Mouse (Mus musculus) kidney, postnatal 25 days (tissue): ENCODE results near the gene Usf3.
A peak's percentile ranks its signal among the peaks of the same experiment; 100 is the strongest.

Experiments
- DNase-seq, 2 experiments: peaks; one replicate each; pipeline ENCODE4 v3.0.0; 2021; ENCODE audit warnings: mixed read lengths in 2 of 2

The Usf3 gene

DNA sequence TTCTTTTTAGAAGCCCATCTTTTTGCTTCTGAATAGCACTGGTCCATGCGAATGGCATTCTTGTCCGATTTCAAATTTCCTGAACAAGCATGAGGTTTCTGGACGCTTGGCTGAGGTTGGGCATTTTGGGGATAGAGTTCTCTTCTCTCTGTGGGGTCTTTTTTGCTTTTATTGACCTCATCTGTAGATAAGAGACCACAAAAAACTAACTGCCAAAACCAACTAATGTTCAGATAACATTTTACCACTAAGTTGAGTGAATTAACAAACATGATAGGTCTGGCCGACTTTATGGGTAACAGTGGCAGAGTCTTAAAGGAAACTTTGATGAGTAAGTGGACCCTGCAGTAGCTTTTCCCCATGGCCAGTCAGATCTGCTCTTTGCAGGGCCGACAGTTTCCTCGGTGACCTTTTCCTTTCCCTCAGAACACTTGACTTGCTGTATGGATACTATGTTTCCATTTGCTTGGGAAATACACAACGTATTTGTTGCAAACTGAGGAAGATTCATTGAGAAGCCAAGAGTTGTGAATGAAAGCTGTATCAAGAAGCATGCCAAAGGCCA lies 1.0 kb downstream of the Usf3 start:
- DNase-seq: no peak

DNA sequence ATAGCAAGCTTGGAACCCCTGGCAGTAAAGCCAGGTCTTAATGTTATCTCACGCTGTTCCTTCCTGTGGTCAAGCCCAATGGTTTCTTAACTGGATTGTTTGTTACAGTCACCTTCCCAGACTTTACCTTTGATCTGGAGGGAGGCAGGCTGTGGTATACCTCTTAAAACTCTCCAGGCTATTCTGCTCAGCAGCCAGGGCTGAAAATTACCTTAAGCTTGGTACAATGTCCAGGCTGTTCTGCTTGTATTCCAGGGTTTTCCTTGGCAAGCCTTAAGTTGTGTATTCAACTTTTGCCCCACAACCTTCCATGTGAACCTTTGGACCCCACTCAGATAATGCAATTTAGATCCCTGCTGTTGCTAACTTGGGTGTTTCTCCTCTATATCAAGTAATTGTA lies 2.0 kb downstream of the Usf3 start:
- DNase-seq: peak; percentile 41 to 72

DNA sequence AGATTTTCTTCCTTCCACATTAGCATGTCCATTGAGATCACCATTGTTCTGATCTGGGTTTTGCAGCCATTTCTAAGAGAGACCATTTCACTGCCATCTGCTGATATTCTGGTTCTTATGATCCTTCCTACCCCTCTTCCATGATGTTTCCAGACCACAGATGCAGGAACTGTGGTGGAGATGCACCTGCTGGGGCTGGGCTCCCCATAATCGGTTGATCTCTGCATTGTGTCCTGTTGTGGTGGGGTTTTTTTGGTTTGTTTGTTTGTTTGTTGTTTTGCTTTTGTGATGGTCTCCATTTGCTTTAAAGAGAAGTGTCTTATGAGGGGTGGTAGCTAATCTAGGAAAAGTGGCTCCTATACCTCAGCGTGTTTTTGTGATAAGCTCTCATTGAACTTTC lies 3.5 kb downstream of the Usf3 start:
- no peak for DNase-seq

DNA sequence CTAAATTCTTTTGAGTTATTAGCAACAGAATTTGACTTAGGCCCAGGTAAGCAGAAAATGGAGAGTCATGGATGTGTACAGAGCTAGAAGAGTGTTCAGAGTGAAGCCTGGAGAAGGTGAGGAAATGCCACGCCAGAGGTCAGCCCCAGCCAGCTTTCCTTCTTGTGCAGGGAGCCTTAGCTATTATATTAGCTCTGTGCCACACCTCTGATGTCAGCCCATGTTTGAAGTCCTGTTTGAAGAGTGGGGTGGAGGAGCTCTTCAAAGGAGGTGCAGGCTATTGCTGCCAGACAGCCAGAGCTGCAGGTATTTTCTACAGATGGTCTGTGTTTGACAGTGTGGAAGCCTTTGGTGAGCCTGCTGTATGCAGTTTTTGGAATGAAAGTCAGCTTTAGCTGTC lies 5.5 kb downstream of the Usf3 start:
- no peak for DNase-seq

DNA sequence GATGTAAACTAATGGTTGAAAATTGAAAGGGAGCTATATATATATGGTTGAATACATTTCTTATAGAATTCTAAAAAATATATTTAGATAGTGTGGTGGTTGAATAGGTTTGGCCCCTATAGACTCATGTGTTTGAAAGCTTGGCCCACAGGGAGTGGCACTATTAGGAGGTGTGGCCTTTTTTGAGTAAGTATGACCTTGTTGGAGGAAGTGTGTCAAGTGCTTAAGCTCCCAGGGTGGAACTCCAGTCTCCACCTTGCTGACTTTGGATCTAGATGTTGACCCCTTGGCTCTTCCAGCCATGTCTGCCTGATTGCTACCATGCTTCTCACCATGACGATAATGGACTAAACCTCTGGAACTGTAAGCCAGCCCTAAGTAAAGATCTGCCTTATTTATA lies 9.6 kb downstream of the Usf3 start:
- no peak for DNase-seq

DNA sequence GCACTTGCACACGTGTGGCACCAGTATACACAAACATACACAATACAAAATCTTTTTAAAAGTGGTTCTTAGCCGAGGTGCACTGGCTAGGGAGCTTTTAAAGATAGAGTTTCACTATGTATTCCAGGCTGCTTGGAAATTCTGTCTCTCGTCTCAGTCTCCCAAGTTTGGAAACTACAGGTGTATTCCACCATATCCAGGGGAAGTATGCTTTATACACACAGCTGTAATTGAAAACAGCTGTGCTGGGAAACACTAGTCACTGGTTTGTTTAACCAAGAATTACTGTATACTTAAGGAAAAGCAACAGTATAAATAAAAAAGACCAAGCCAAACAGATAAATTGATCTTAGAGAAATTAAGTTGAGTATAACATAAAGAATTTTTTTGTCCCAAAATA lies 11.7 kb downstream of the Usf3 start:
- no peak for DNase-seq

DNA sequence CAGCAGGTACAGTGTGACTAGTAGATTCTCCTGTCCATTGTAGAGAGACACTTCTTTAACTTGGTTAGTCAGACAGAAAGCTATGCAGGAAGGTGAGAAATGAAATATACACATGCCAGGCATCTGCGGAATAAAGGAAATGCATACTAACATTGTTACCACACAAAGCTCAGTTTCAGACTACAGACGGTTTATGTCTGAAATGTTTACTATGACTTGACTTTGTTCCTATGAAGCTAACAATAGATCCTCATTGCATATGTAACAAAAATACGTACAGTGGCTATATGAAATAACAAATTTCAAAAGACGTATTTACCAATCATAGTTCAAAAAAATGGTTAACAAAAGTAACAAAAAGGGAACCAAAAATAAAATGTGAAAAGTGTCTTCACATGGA lies 14.1 kb downstream of the Usf3 start:
- DNase-seq: no peak

DNA sequence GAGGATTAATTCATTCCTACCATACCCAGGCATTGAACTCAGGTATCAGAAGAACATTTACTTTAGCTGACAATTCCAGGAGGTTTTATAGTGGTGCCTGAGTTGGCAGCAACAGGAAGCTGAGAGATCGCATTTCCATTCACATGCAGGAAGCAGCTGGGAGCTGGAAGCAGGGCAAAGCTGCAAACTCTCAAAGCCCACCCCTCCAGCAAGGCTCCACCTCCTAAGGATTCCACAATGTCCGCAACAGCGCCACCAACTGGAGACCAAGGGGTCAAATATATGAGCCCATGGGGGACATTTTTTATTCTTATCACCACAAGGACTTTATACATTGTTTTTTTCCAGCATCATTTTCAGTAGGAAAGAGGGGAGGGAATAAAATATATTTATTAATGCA lies 15.7 kb downstream of the Usf3 start:
- DNase-seq: no peak

DNA sequence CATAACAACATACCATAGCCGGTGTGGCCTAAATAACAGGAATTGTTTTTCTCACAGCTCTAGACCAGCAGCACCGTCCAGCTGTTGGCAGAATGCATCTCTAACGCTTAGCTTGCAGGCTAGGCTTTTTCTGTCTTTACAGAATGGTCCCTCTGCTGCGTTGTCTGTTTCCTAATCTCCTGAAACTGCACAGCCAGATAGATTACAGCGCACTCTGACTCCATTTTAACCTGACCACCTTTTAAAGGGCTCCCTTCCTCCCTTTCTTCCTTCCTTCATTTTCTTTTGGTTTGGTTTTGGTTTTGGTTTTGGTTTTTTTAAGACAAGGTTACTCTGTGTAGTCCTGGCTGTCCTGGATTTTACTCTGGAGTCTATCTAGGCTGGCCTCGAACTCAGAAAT lies 17.0 kb downstream of the Usf3 start:
- no peak for DNase-seq

DNA sequence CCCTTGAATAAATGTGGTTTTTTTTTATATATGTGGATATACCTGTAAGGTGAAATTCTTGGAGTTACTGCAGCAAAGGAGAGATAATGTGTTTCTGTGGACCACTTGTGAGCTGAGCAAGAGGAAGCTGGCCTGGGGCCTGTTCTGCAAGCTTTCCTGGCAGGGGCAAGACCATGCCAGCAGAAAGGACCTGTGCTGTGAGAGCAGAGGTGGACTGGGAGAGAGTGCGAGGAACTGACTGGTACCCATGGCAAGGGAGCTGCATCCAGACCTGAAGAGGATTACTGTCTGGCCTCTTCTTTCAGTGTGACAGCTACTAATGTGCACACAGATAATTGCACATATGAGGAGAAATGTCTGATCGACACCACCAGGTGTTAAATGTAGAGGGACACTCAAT lies 17.9 kb downstream of the Usf3 start:
- no peak for DNase-seq

DNA sequence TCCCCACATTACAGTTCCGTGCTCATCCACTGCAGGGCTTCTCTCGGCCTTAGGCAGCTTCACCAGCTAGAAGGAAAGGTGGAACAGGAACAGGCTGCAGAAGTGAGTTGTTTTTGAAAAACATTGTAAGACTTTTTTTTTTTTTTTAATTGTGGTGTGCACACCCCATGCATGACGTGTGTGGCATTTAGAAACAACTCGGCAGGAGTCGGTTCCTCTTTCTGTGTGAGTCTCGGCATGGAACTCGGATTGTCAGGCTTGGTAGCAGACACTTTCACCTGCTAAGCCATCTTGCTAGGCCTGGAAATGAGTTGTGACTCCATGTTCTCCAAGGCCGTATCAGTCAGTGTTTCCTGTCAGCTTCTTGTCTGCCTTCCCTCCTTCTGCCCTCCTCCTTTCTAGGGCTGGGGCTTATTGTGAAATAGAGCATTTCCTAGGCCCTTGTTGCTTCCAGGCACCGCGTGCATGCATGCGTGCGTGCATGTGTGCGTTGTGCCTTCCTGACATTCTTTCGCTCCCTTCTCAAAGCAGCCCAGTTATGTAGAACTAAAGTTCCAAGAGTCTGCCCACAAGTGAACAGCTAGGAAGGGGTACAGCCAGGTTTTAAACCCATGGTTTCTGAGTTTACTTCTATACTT lies 26.1 kb downstream of the Usf3 start:
- DNase-seq: no peak

DNA sequence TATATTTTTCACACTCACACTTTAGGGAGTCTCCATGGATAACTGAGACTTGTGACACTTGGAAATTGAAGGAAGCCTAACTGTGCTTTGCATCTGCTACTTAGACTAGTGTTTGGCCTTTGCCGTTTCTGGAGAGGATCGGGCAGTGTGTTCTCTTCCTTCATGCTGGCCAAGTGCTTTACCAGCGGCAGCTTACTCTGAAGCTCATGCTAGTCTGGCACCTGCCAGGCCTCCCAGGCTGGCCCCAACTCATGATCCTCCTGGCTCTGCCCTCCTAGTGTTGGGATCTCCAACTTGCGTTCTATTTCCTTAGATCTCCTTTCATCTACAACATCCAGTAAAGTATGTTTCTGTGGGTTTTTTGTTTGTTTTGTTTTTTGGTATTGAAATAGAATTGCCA lies 27.1 kb downstream of the Usf3 start:
- no peak for DNase-seq

DNA sequence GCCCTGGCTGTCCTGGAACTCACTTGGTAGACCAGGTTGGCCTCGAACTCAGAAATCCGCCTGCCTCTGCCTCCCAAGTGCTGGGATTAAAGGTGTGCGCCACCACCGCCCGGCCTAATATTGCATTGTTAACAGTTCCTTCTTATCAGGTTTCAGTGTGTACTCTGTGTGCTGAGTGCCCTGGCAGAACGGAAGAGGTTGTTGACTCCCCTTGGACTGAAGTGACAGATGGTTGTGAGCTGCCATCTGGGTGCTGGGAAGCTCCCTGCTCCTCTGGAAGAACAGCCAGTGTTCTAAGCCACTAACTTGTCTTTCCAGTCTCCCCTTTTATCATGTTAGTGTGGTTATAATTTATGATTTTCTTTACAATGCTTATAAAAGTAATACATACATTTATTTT lies 31.3 kb downstream of the Usf3 start:
- no peak for DNase-seq

DNA sequence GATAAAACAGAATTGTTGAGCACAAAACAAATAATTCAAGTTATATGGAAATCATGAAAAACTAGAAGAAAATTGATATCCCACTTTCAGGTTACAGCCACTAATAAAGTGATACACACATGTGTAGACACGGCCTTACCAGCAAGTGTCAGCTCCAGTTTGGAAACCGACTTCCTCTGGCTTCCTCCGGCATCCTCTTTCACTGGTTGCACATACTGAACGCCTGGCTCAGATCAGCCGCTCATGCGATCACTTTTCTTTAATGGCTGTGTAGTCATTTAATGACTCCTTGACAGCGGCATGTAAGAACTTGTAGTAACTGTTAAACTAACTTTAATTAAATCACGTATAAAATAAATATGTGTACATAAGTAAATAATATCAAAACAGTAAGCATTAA lies 32.9 kb downstream of the Usf3 start:
- DNase-seq: no peak

DNA sequence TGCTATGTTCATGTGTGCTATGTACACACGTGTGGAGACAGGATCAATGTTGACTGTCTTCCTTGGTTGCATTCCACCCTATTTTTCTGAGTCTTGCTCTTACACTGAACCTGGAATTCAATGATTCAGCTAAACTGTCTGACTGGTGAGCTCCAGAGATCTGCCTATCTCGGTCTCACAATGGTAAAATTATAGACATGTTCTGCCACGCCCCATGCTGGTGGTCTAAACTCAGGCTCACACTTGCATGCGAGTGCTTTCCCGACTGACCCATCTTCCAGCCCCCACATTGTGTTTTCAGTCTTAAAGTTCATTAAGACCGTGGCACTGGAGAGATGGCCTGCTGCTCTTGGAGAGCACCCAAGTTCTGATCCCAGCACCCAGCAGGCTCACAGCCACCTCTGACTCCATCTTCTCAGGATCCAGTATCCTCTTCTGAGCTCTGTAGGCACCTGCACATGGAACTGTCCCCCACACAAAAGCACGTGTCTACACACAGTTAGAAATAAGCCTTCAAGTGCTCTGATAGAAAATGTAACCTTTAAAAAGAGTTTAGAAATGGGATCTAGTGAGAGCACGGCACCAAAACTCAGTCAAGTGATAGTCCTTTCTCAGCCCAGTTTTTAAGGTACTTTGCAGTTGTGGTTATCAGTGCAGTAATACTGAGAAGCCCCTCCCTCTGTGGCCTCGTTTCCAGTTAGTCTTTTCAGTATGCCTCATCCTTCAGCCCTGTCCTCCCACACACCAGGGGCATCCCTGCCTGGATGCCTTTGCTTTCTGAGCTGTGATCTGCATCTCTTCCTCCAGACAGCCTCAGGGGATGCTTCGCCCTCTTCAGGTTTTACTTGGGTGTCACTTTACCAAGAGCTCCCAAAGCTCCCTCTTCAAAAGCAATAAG lies 37.4 kb downstream of the Usf3 start:
- no peak for DNase-seq

DNA sequence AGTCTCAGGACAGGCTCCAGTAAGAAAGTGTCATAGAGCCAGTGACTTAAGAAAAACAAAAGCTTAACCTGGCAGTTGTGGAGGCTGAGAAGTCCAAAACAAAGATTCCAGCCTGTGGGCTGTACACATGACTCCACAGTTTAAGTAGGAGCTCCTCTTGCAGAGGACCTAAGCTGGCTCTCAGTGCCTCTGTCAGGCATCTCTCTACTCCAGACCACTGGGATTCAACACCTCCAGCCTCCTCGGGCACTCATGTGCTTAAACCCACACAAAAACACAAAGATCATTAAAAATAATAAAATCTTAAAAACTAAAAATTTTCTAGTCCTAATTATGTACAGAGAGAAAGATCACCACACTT lies 38.0 kb downstream of the Usf3 start:
- DNase-seq: no peak

DNA sequence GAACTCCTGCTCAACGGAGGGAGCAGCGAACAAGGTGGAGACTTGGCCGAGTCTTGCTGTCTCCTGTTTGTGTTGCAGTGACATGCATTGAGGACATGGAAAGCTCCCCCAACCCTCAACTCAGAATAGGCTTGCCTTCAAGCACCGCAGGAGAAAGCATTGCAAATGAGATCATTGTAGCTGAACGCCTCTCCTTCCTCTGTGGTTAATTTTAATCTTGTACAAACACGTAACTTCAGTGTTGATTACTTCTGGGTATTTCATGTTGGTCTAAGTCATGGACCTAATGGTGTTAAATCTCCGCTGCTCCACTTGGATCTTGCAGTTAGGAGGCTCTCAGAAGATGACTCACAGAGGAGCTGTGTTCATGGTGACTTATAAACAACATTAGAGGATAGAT lies 39.7 kb downstream of the Usf3 start:
- no peak for DNase-seq

DNA sequence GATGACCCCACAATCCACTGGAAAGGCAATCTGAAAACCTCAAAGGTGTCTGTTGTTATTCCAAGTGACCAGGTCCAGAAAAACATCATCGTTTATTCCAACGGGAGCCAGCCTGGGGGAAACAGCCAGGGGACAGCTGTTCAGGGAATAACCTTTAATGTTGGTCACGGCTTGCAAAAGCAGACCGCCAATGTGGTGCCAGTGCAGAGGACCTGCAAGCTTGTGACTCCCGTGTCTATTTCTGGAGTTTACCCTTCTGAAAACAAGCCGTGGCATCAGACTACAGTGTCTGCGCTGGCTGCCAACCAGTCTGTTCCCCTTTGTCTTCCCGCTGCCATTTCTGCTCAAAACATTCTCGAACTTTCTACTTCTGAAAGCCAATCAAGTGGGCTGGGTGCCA lies 42.5 kb downstream of the Usf3 start:
- DNase-seq: no peak

DNA sequence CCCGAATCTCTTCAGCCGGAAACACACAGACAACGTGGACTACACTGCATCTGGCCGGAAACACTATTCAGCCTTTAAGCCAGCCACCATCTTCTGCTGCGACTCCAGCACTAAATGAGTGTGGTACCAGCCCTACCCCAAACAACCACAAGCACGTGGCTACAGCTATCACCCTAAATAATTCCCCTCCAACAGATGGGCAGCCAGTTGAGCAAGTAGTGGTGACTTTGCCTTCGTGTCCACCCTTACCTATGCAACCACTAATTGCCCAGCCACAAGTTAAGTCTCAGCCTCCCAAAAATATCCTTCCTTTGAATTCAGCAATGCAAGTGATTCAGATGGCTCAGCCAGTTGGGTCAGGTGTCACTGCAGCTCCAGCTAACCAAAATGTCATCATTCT lies 43.4 kb downstream of the Usf3 start:
- DNase-seq: no peak

DNA sequence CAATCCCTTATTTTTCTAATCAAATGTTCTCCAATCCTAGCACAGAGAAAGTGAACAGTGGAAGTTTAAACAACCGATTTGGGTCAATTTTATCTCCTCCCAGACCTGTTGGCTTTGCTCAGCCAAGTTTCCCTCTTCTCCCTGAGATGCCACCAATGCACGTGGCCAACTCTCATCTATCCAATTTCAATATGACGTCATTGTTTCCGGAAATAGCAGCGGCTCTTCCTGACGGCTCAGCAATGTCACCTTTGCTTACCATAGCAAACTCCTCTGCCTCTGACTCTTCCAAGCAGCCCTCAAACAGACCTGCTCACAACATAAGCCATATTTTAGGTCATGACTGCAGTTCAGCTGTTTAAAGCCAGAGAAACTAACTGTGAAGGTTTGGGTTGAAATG lies 48.4 kb downstream of the Usf3 start:
- no peak for DNase-seq

DNA sequence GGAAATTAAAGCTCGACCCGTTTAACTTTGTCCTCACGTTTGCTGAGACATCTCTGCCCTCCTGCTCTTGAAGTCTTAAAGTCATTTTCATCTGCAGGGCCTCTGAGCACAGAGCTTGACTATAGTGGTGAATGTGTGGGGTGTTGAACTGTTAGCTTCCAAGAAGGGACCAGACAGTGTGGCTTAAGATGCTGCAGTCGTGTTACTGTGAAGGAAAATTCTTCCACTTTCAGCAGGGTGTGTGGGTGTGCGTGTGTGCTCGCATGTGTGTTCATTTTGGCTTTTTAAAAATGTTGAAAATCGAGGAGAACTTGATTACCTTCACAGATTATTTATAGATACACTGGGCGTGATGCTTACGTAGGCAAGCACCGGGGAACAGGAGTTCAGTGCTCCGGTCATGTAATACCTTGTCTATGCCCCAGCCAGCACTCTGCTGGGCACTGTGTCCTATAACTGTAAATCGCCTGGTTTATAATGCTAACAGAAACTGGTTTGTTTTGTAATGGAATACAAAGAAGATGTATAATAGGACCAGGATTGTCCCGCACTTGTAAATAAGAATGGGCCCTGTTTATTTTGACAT lies 53.8 kb downstream of the Usf3 start:
- no peak for DNase-seq

DNA sequence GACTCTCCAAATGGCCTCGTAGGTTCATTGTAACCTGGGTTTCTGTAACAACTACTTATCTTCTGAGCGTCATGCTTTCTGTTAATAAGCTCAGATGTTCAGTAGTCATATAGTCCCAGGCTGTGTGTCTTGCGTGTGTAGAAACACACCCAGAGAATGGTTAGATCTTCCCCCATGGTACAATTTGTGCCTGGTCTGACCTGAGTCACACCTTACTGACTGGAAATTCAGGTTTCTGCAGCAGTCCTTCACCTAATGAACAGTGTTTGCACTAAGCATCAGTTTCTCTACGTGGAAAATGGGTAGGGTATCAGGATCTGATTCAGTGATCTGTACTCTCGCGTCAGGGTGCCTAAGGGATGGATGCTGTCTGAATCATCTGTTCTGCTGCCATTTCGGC lies 60.0 kb downstream of the Usf3 start:
- no peak for DNase-seq

DNA sequence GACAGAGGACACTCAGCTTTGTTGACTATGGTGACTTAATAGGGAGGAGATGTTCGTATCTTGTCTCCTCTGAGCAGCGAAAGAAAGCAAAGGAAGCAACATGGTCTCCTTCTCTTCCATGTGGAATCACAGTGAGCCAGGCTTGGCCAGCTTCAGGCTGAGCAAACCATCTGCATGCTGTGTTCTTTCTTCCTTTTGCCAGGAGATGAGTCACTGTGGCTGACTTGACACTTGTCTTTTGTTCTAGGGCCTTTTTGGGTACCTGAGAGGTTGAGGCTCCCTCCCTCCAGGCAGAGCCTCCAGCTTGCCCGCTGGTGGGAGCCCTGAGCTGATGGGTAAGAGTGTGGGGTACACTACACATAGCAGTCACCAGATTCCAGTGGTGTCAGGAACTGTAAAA lies 64.8 kb downstream of the Usf3 start:
- no peak for DNase-seq

DNA sequence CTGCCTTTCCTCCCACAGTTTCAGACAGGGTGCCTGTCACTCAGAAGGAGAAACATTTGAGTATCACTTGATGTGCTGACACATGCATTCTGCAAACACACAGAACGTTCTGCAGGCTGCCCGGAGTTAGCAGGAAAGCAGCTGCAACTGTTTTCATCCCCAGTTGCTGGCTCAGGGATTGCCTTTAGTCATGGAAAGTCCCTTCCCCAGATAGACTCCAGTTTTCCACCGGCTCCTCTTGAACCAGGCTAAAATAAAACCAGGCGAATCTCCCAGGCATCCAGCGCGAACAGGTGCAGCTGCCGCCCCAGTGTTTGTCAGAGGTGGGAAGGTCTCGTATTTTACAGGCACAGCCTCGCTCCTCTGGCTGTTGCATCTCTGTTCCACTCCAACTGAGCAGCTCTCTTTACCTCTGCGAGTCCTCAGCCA lies 65.8 kb downstream of the Usf3 start:
- DNase-seq: no peak
